Mouse (Mus musculus): ENCODE data around the gene Wfs1.

- TF ChIP-seq POLR2A (IDR thresholded peaks at IDR 0.05; ENCODE audit: low read depth, low read length) (no peak), CTCF (IDR thresholded peaks at IDR 0.05; ENCODE audit: extremely low read depth, insufficient read length, insufficient replicate concordance, low read depth, low read length) (no peak)
Observed at GRCm38 (mm10) chr5:37029326-37029905, 40.4 kb upstream of the Wfs1 start.

Measured in small intestine, adult 2 months (tissue).